Mouse (Mus musculus) heart, adult 2 months (tissue): ENCODE measurements at regions not wholly inside any gene's neighbourhood (a gene's known extent, or its start where the extent isn't known, plus 50 kb on each side); places are given as distances from the start of the nearest gene placed in this dataset.

Experiments
- DNase-seq, 2 experiments: peaks; one replicate each; pipeline ENCODE4 v3.0.0; 2021
- H3K27ac ChIP-seq: fragments of 200-600 bp; 2 replicates; pipeline ENCODE4 v1.8.1; 2022
- H3K27me3 ChIP-seq: fragments of 200-500 bp; 2 replicates; pipeline ENCODE4 v1.6.1; 2012; ENCODE audit warnings: mild to moderate bottlenecking, low read length, inconsistent platforms, mixed read lengths; ENCODE audit not compliant: control insufficient read depth, insufficient read depth
- H3K36me3 ChIP-seq: fragments of 200-500 bp; 2 replicates; pipeline ENCODE4 v1.6.1; 2012; ENCODE audit warnings: low read length, inconsistent platforms; ENCODE audit not compliant: control insufficient read depth, insufficient read depth
- H3K4me1 ChIP-seq: fragments of 200-500 bp; 2 replicates; pipeline ENCODE4 v1.6.1; 2011; ENCODE audit warnings: low read length; ENCODE audit not compliant: control insufficient read depth, insufficient read depth
- H3K4me3 ChIP-seq: fragments of 200-600 bp; 2 replicates; pipeline ENCODE4 v1.8.1; 2022
- H3K79me2 ChIP-seq: fragments of 200-500 bp; replicated peaks from 2 replicates; pipeline ENCODE4 v1.6.1; 2012; ENCODE audit warnings: mild to moderate bottlenecking, inconsistent platforms, low read length, moderate library complexity, mixed read lengths; ENCODE audit not compliant: control insufficient read depth, insufficient read depth
- H3K9ac ChIP-seq: fragments of 200-500 bp; 2 replicates; pipeline ENCODE4 v1.6.1; 2012; ENCODE audit warnings: low read depth, mild to moderate bottlenecking, control low read depth, inconsistent platforms, low read length, mixed read lengths
- CTCF ChIP-seq: fragments of 200-600 bp; IDR thresholded peaks from 2 replicates; pipeline ENCODE4 v1.8.1; 2022; ENCODE audit warnings: antibody characterized with exemption, mild to moderate bottlenecking, moderate library complexity
- EP300 ChIP-seq: fragments of 200-500 bp; IDR thresholded peaks from 2 replicates; pipeline ENCODE4 v1.6.1; 2011; ENCODE audit warnings: low read depth, low read length, control low read depth; ENCODE audit not compliant: insufficient read depth
- POLR2A ChIP-seq: fragments of 200-500 bp; IDR thresholded peaks from 2 replicates; pipeline ENCODE4 v1.6.1; 2011; ENCODE audit warnings: mild to moderate bottlenecking, low read depth, low read length, control low read depth; ENCODE audit not compliant: insufficient read depth
- WGBS: fragments of 180-500 bp; shearing (Covaris S2); methylation state at CpG from one replicate; pipeline ENCODE4 v1.1.7; 2018; 5-methylcytosine and 5-hydroxymethylcytosine counted together
- intact Hi-C: fragments of 180-260 bp; cut with DNase I; formaldehyde crosslinking; loops from one replicate; pipeline ENCODE4 v1.15.1; 2025

GRCm38 (mm10) chrX:11657606-11658254 is 330.1 kb downstream of the H2al1j start:
- no peak for TF ChIP-seq CTCF
- no peak for TF ChIP-seq POLR2A
- no peak for TF ChIP-seq EP300
- no peaks in the 10 kb centered on the region for H3K79me2 ChIP-seq
- no peak for DNase-seq
- intact Hi-C loops: no loop called here
- H3K27me3 ChIP-seq: no peaks in the 10 kb centered on the region
- H3K27ac ChIP-seq: no peak overlapping the region
- no peaks in the 10 kb centered on the region for H3K4me1 ChIP-seq
- 65% methylated on average over 9 of the region's 9 CpGs for WGBS
- no peaks in the 10 kb centered on the region for H3K36me3 ChIP-seq
- no peak overlapping the region for H3K9ac ChIP-seq
- H3K4me3 ChIP-seq: no peak overlapping the region

DNA sequence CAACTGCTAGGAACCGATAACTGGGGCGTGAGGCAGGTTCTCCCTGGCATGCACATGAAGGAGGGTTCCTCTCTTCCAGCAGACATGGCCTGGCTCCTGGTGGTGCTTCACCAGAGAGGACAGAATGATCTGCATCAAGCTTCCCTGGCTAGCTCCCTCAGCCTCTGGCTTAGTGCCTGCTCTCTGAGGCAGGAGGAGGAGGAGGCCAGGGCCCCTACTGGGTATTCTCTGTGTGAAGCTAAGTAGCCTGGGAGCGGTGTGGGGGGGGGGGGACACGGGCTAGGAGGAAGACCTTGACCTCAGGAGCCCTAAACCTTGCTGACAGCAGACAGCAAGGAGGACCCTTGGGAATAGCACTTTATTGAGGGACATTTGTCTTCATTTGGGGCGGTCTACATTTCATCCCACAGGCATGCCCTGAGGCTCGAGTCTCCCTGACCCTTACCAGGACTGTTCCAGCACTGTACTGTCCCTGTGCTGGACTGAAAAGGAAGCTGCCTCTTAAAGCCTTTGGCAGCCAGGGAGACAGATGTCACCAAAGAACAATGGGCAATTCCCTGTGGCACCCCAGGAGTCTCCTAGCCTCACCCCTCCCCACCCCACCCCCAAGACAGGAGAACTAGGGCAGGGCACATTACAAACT is 335.7 kb downstream of the H2al1j start:
- Histone ChIP-seq H3K9ac (no peak overlapping the region), H3K4me3 (no peak overlapping the region), H3K79me2 (no peaks in the 10 kb centered on the region), H3K27me3 (no peaks in the 10 kb centered on the region), H3K4me1 (peaks cover 2% of the 10 kb centered on the region; the same call in 1 of the 2 replicates), H3K36me3 (no peaks in the 10 kb centered on the region), H3K27ac (no peak overlapping the region)
- intact Hi-C loops: loop anchor here (10.0 kb wide), 1 partner anchor 421 kb away; no protein-coding TSS in a partner anchor
- 37% methylated on average over 6 of the region's 6 CpGs for WGBS
- DNase-seq: peak in 1 of 2 experiments; percentile 42
- no peak for TF ChIP-seq POLR2A
- no peak for TF ChIP-seq CTCF
- TF ChIP-seq EP300: no peak

DNA sequence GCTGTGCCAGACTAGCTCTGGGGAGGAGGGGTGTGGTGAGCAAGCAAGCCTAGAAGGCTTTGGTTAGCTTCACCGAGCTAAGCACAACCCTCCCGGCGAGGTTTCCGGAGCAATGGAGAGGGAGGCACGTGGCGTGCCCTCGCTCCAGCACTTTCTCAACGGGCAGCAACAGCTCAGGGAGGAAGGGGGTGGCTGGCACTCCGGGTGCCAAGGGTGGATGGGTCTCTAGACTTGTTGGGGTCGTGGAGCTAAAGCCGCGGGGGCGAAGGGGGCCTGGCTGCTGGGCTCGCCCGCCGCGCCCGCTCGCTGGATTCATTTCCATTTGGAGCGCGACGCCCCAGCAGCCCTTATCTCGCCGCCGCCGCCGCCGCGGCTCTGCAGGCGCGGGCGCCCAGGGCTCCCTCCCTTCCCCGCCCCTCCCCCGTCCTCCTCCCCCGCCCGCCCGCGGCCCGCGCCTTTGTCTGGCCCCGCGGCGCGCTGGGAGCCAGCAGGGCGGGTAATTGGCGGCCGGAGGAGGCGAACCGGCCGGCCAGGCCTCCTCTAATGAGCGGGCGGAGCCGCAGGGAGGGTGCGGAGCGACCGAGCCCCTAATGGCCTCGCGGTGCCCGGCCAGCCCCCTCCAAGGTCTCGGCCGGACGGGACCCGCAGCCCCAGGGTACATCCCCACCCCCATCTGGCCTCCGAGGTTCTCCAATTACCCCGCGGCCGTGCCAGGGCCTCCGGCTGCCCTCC is 336.9 kb downstream of the H2al1j start:
- no peak for TF ChIP-seq CTCF
- no peak for TF ChIP-seq EP300
- TF ChIP-seq POLR2A: no peak
- Histone ChIP-seq H3K36me3 (no peaks in the 10 kb centered on the region), H3K27me3 (no peaks in the 10 kb centered on the region), H3K79me2 (no peaks in the 10 kb centered on the region), H3K27ac (peak overlapping the region; percentile 77), H3K4me3 (peak overlapping the region; percentile 43), H3K9ac (peak overlapping the region; percentile 88), H3K4me1 (peaks cover 2% of the 10 kb centered on the region; the same call in 1 of the 2 replicates)
- WGBS: 12% methylated on average over 21 of the region's 68 CpGs
- intact Hi-C loops: loop anchor here (5.0 to 10.0 kb wide), 2 partner anchors 173 to 420 kb away; no protein-coding TSS in a partner anchor
- DNase-seq: peak; percentile 76 to 83

- H3K79me2 ChIP-seq: no peaks in the 10 kb centered on the region
- peak; percentile 22 to 36 for DNase-seq
- intact Hi-C loops: loop anchor here (5.0 to 10.0 kb wide), 2 partner anchors 172 to 419 kb away; no protein-coding TSS in a partner anchor
- WGBS: 22% methylated on average over 29 of the region's 30 CpGs
- H3K27me3 ChIP-seq: no peaks in the 10 kb centered on the region
- H3K4me1 ChIP-seq: peaks cover 2% of the 10 kb centered on the region; the same call in 1 of the 2 replicates
- peak overlapping the region; percentile 88 for H3K9ac ChIP-seq
- H3K27ac ChIP-seq: peak overlapping the region; percentile 77
- peak overlapping the region; percentile 43 for H3K4me3 ChIP-seq
- TF ChIP-seq CTCF: no peak
- no peak for TF ChIP-seq EP300
- no peak for TF ChIP-seq POLR2A
- no peaks in the 10 kb centered on the region for H3K36me3 ChIP-seq
Measured at GRCm38 (mm10) chrX:11665077-11665974, 337.7 kb downstream of the H2al1j start.

- 24% methylated on average over 6 of the region's 15 CpGs for WGBS
- no peak overlapping the region for H3K9ac ChIP-seq
- H3K79me2 ChIP-seq: no peaks in the 10 kb centered on the region
- peak in 1 of 2 experiments; percentile 19 for DNase-seq
- H3K4me3 ChIP-seq: no peak overlapping the region
- H3K27me3 ChIP-seq: no peaks in the 10 kb centered on the region
- no peak overlapping the region for H3K27ac ChIP-seq
- H3K36me3 ChIP-seq: no peaks in the 10 kb centered on the region
- TF ChIP-seq EP300 (no peak), POLR2A (no peak), CTCF (no peak)
- intact Hi-C loops: loop anchor here (5.0 to 10.0 kb wide), 2 partner anchors 171 to 418 kb away; no protein-coding TSS in a partner anchor
- H3K4me1 ChIP-seq: peaks cover 2% of the 10 kb centered on the region; the same call in 1 of the 2 replicates
Measured at GRCm38 (mm10) chrX:11666517-11666916, 338.9 kb downstream of the H2al1j start.
